Mouse (Mus musculus): Measurements from ENCODE around the gene Dctn2.

GRCm38 (mm10) chr10:127288328-127288799 is 22.2 kb downstream of the Dctn2 start:
- no peak for TF ChIP-seq CTCF (IDR thresholded peaks at IDR 0.05)
- no peak for TF ChIP-seq EP300 (IDR thresholded peaks at IDR 0.05)

Data from lung, postnatal 0 days (tissue).